Mouse (Mus musculus) kidney, embryonic 16.5 days (tissue): ENCODE measurements at regions not wholly inside any gene's neighbourhood (a gene's known extent, or its start where the extent isn't known, plus 50 kb on each side); places are given as distances from the start of the nearest gene placed in this dataset.

Source experiments
- ATAC-seq: fragments of 200-750 bp; cut with Nextera tagmentation; 2 replicates; pipeline ENCODE4 v1.8.0; 2017; ENCODE audit warnings: moderate TSS enrichment; ENCODE audit not compliant: low FRiP score, low TSS enrichment
- H3K27ac ChIP-seq: fragments of 300-500 bp; sonication (generic); 2 replicates; pipeline ENCODE4 v1.5.1; 2014; ENCODE audit warnings: low read length
- H3K27me3 ChIP-seq: fragments of 300-500 bp; sonication (generic); 2 replicates; pipeline ENCODE4 v1.6.1; 2014; ENCODE audit warnings: low read length, control low read depth, mixed read lengths; ENCODE audit not compliant: insufficient read depth
- H3K36me3 ChIP-seq: fragments of 300-500 bp; sonication (generic); 2 replicates; pipeline ENCODE4 v1.6.1; 2014; ENCODE audit warnings: low read length, control low read depth, mixed read lengths; ENCODE audit not compliant: insufficient read depth
- H3K4me1 ChIP-seq: fragments of 300-500 bp; sonication (generic); 2 replicates; pipeline ENCODE4 v1.6.1; 2014; ENCODE audit warnings: low read length, control low read depth, mixed read lengths; ENCODE audit not compliant: insufficient read depth
- H3K4me2 ChIP-seq: fragments of 300-500 bp; sonication (generic); replicated peaks from 2 replicates; pipeline ENCODE4 v1.6.1; 2014; ENCODE audit warnings: low read depth, low read length
- H3K4me3 ChIP-seq: fragments of 300-500 bp; sonication (generic); 2 replicates; pipeline ENCODE4 v1.5.1; 2014; ENCODE audit warnings: mild to moderate bottlenecking, low read length
- H3K9ac ChIP-seq: fragments of 300-500 bp; sonication (generic); replicated peaks from 2 replicates; pipeline ENCODE4 v1.6.1; 2014; ENCODE audit warnings: low read length
- H3K9me3 ChIP-seq: fragments of 300-500 bp; sonication (generic); 2 replicates; pipeline ENCODE4 v1.6.1; 2016; ENCODE audit warnings: low read length, control low read depth
- WGBS: fragments of 180-500 bp; shearing (Covaris S2); extraction: QIAGEN DNeasy Blood & Tissue Kit; methylation state at CpG from one replicate; pipeline ENCODE4 v1.1.7; 2014; 5-methylcytosine and 5-hydroxymethylcytosine counted together

- no peak overlapping the region for H3K4me3 ChIP-seq
- H3K27ac ChIP-seq: no peak overlapping the region
- no peak overlapping the region for H3K4me2 ChIP-seq
- no peaks in the 10 kb centered on the region for H3K9me3 ChIP-seq
- H3K27me3 ChIP-seq: no peaks in the 10 kb centered on the region
- ATAC-seq: no peak
- WGBS: 85% methylated on average over 1 of the region's 1 CpGs
- H3K36me3 ChIP-seq: no peaks in the 10 kb centered on the region
- H3K9ac ChIP-seq: no peak overlapping the region
- no peaks in the 10 kb centered on the region for H3K4me1 ChIP-seq
Observed at GRCm38 (mm10) chr9:93947053-93947452, 590.8 kb downstream of the 1190002N15Rik start.

- Histone ChIP-seq H3K27ac (no peak overlapping the region), H3K4me1 (no peaks in the 10 kb centered on the region), H3K36me3 (no peaks in the 10 kb centered on the region), H3K4me2 (no peak overlapping the region), H3K9ac (no peak overlapping the region), H3K9me3 (no peaks in the 10 kb centered on the region), H3K4me3 (no peak overlapping the region), H3K27me3 (no peaks in the 10 kb centered on the region)
- 0 out of 2 replicates have a peak, but pooled peaks have one; percentile 31 for ATAC-seq
- 26% methylated on average over 3 of the region's 3 CpGs for WGBS
Observed at GRCm38 (mm10) chr9:93940193-93940592, 597.7 kb downstream of the 1190002N15Rik start.

- Histone ChIP-seq H3K27me3 (no peaks in the 10 kb centered on the region), H3K9ac (no peak overlapping the region), H3K9me3 (no peaks in the 10 kb centered on the region), H3K4me1 (no peaks in the 10 kb centered on the region), H3K4me2 (no peak overlapping the region), H3K36me3 (no peaks in the 10 kb centered on the region), H3K27ac (no peak overlapping the region), H3K4me3 (no peak overlapping the region)
- WGBS: 58% methylated on average over 2 of the region's 2 CpGs
- no peak for ATAC-seq
Observed at GRCm38 (mm10) chr9:93930684-93931083, 607.2 kb downstream of the 1190002N15Rik start.

GRCm38 (mm10) chr9:93889256-93889655 is 648.6 kb downstream of the 1190002N15Rik start:
- no peaks in the 10 kb centered on the region for H3K36me3 ChIP-seq
- H3K4me2 ChIP-seq: no peak overlapping the region
- H3K27me3 ChIP-seq: no peaks in the 10 kb centered on the region
- no peak overlapping the region for H3K27ac ChIP-seq
- no peak for ATAC-seq
- no peaks in the 10 kb centered on the region for H3K9me3 ChIP-seq
- H3K4me3 ChIP-seq: no peak overlapping the region
- H3K9ac ChIP-seq: no peak overlapping the region
- WGBS: 58% methylated on average over 1 of the region's 1 CpGs
- H3K4me1 ChIP-seq: no peaks in the 10 kb centered on the region

- no peaks in the 10 kb centered on the region for H3K36me3 ChIP-seq
- H3K27me3 ChIP-seq: no peaks in the 10 kb centered on the region
- H3K4me1 ChIP-seq: no peaks in the 10 kb centered on the region
- no peaks in the 10 kb centered on the region for H3K9me3 ChIP-seq
- H3K9ac ChIP-seq: no peak overlapping the region
- no peak overlapping the region for H3K4me2 ChIP-seq
- ATAC-seq: peak; percentile 71; the same call in 1 of the 2 replicates
- H3K27ac ChIP-seq: no peak overlapping the region
- WGBS: 10% methylated on average over 2 of the region's 2 CpGs
- no peak overlapping the region for H3K4me3 ChIP-seq
Observed at GRCm38 (mm10) chr9:93880112-93880511, 657.8 kb downstream of the 1190002N15Rik start.

GRCm38 (mm10) chr9:93879572-93879971 is 658.3 kb downstream of the 1190002N15Rik start:
- ATAC-seq: no peak; the same call in 1 of the 2 replicates
- no peak overlapping the region for H3K4me3 ChIP-seq
- H3K9me3 ChIP-seq: no peaks in the 10 kb centered on the region
- no peak overlapping the region for H3K9ac ChIP-seq
- H3K36me3 ChIP-seq: no peaks in the 10 kb centered on the region
- WGBS: 52% methylated on average over 2 of the region's 2 CpGs
- H3K27ac ChIP-seq: no peak overlapping the region
- H3K4me2 ChIP-seq: no peak overlapping the region
- H3K27me3 ChIP-seq: no peaks in the 10 kb centered on the region
- no peaks in the 10 kb centered on the region for H3K4me1 ChIP-seq

- H3K27ac ChIP-seq: no peak overlapping the region
- ATAC-seq: no peak
- no peaks in the 10 kb centered on the region for H3K4me1 ChIP-seq
- H3K27me3 ChIP-seq: no peaks in the 10 kb centered on the region
- WGBS: 87% methylated on average over 7 of the region's 7 CpGs
- no peak overlapping the region for H3K4me3 ChIP-seq
- H3K4me2 ChIP-seq: no peak overlapping the region
- no peaks in the 10 kb centered on the region for H3K9me3 ChIP-seq
- no peaks in the 10 kb centered on the region for H3K36me3 ChIP-seq
- H3K9ac ChIP-seq: no peak overlapping the region
Observed at GRCm38 (mm10) chr9:93870778-93871177, 667.1 kb downstream of the 1190002N15Rik start.

- Histone ChIP-seq H3K4me1 (no peaks in the 10 kb centered on the region), H3K9ac (no peak overlapping the region), H3K9me3 (no peaks in the 10 kb centered on the region), H3K27ac (no peak overlapping the region), H3K36me3 (no peaks in the 10 kb centered on the region), H3K4me2 (no peak overlapping the region), H3K27me3 (no peaks in the 10 kb centered on the region), H3K4me3 (no peak overlapping the region)
- 77% methylated on average over 2 of the region's 2 CpGs for WGBS
- no peak for ATAC-seq
Observed at GRCm38 (mm10) chr9:93857937-93858336, 679.9 kb downstream of the 1190002N15Rik start.

GRCm38 (mm10) chr9:93846411-93846810 is 691.5 kb downstream of the 1190002N15Rik start:
- no peak overlapping the region for H3K4me3 ChIP-seq
- no peak for ATAC-seq
- H3K27me3 ChIP-seq: no peaks in the 10 kb centered on the region
- H3K27ac ChIP-seq: no peak overlapping the region
- H3K36me3 ChIP-seq: no peaks in the 10 kb centered on the region
- H3K4me1 ChIP-seq: no peaks in the 10 kb centered on the region
- H3K9me3 ChIP-seq: no peaks in the 10 kb centered on the region
- H3K9ac ChIP-seq: no peak overlapping the region
- H3K4me2 ChIP-seq: no peak overlapping the region

- WGBS: 85% methylated on average over 5 of the region's 5 CpGs
- no peaks in the 10 kb centered on the region for H3K36me3 ChIP-seq
- no peaks in the 10 kb centered on the region for H3K9me3 ChIP-seq
- H3K9ac ChIP-seq: no peak overlapping the region
- H3K27me3 ChIP-seq: no peaks in the 10 kb centered on the region
- no peak overlapping the region for H3K4me2 ChIP-seq
- no peak overlapping the region for H3K4me3 ChIP-seq
- no peak for ATAC-seq
- no peaks in the 10 kb centered on the region for H3K4me1 ChIP-seq
- no peak overlapping the region for H3K27ac ChIP-seq
Observed at GRCm38 (mm10) chr9:93843869-93844268, 694.0 kb downstream of the 1190002N15Rik start.
